Mouse (Mus musculus) bone marrow macrophage, adult 2 months (primary cell): ENCODE measurements around the gene Fkbp5.

ENCODE experiments used
- CTCF ChIP-seq: IDR thresholded peaks from 2 replicates; pipeline ENCODE4 v1.5.1; 2012; ENCODE audit warnings: low read depth, mild to moderate bottlenecking, low read length, moderate library complexity
- POLR2A ChIP-seq: IDR thresholded peaks from 2 replicates; pipeline ENCODE4 v1.6.1; 2012; ENCODE audit warnings: mild to moderate bottlenecking, low read depth, low read length, borderline replicate concordance

- TF ChIP-seq POLR2A: no peak
- TF ChIP-seq CTCF: no peak
Observed at GRCm38 (mm10) chr17:28521920-28522319, 4.6 kb upstream of the Fkbp5 start.
